Mouse (Mus musculus) B cell, adult 67 days (primary cell): ENCODE data around the gene Hist1h2bm. TPM values are rescaled to one million over a fixed set of nuclear protein-coding genes. Genes with fewer than 3 reads are reported as not detected.

Source experiments
- total RNA-seq, 2 experiments: library from RNA; stranded (reverse); gene quantifications; 4 replicates each; pipeline ENCODE4 v1.2.4; 2023

Hist1h2bm gene
- 10 to 100 TPM in 1 of 2 experiments, 1 to 10 TPM in 1; 7.6 to 10.7 TPM for total RNA-seq

GRCm38 (mm10) chr13:21721757-21722372, at the start of gene Hist1h2bm:
TSS of gene Hist1h2bm (plus strand) at chr13:21722044.

GRCm38 (mm10) chr13:21677305-21677704, 44.5 kb upstream of the Hist1h2bm start, which contains the start of gene Olfr1360:
TSS of gene Olfr1360 (minus strand) at chr13:21677405.

GRCm38 (mm10) chr13:21697811-21698210, 24.0 kb upstream of the Hist1h2bm start, which contains the start of gene Olfr1359:
TSS of gene Olfr1359 (plus strand) at chr13:21698111.

GRCm38 (mm10) chr13:21715864-21716539, 5.8 kb upstream of the Hist1h2bm start, which contains the start of the genes Hist1h2bl and Hist1h2ai:
TSS of gene Hist1h2bl (minus strand) at chr13:21716143.
TSS of gene Hist1h2ai (plus strand) at chr13:21716422.

GRCm38 (mm10) chr13:21717397-21718357, 4.2 kb upstream of the Hist1h2bm start, which contains the start of gene Hist1h3h:
TSS of gene Hist1h3h (plus strand) at chr13:21717659.

GRCm38 (mm10) chr13:21734906-21735767, 13.3 kb downstream of the Hist1h2bm start, which contains the start of gene Hist1h4j:
TSS of gene Hist1h4j (plus strand) at chr13:21735064.

GRCm38 (mm10) chr13:21750159-21751017, 28.5 kb downstream of the Hist1h2bm start, which contains the start of gene Hist1h4k:
TSS of gene Hist1h4k (minus strand) at chr13:21750505.

GRCm38 (mm10) chr13:21753524-21754285, 31.9 kb downstream of the Hist1h2bm start, which contains the start of the genes Hist1h2ak and Hist1h2bn:
TSS of gene Hist1h2ak (minus strand) at chr13:21753827.
TSS of gene Hist1h2bn (plus strand) at chr13:21754123.

Other genes starting within 250 kb of the Hist1h2bm start
- gene Zkscan4, start 243.1 kb upstream of the Hist1h2bm start, total RNA-seq = not detected
- not detected for gene Gm10065, start 242.6 kb upstream of the Hist1h2bm start, total RNA-seq
- gene AK157302, start 226.8 kb upstream of the Hist1h2bm start, total RNA-seq = 1 to 10 TPM; 4.8 to 5.0 TPM
- 10 to 100 TPM; 11.7 to 12.4 TPM for gene Gm11273, start 220.6 kb upstream of the Hist1h2bm start, total RNA-seq
- 10 to 100 TPM; 12.2 to 23.2 TPM for gene Zkscan8, start 190.9 kb upstream of the Hist1h2bm start, total RNA-seq
- not detected for gene Olfr1366, start 179.2 kb upstream of the Hist1h2bm start, total RNA-seq
- gene Olfr1535, start 162.2 kb upstream of the Hist1h2bm start, total RNA-seq = not detected
- not detected for gene Olfr1364, start 140.3 kb upstream of the Hist1h2bm start, total RNA-seq
- not detected for gene Olfr1362, start 108.0 kb upstream of the Hist1h2bm start, total RNA-seq
- not detected for gene Olfr11, start 79.5 kb upstream of the Hist1h2bm start, total RNA-seq
- not detected for gene Olfr1361, start 58.7 kb upstream of the Hist1h2bm start, total RNA-seq
- not detected for gene Olfr1360, start 44.6 kb upstream of the Hist1h2bm start, total RNA-seq
- not detected for gene Olfr1359, start 23.9 kb upstream of the Hist1h2bm start, total RNA-seq
- 100 to 1,000 TPM; 101 to 113 TPM for gene Hist1h2bl, start 5.9 kb upstream of the Hist1h2bm start, total RNA-seq
- gene Hist1h2ai, start 5.6 kb upstream of the Hist1h2bm start, total RNA-seq = 100 to 1,000 TPM; 114 to 126 TPM
- gene Hist1h3h, start 4.4 kb upstream of the Hist1h2bm start, total RNA-seq = 100 to 1,000 TPM; 156 to 168 TPM
- 10 to 100 TPM; 18.4 to 18.5 TPM for gene Hist1h4j, start 13.0 kb downstream of the Hist1h2bm start, total RNA-seq
- 100 to 1,000 TPM; 328 to 393 TPM for gene Hist1h4k, start 28.5 kb downstream of the Hist1h2bm start, total RNA-seq
- gene Hist1h2ak, start 31.8 kb downstream of the Hist1h2bm start, total RNA-seq = 10 to 100 TPM; 44.3 to 63.1 TPM
- gene Hist1h2bn, start 32.1 kb downstream of the Hist1h2bm start, total RNA-seq = 100 to 1,000 TPM; 110 to 111 TPM
- gene Hist1h1b, start 58.6 kb downstream of the Hist1h2bm start, total RNA-seq = 10 to 100 TPM; 75.2 to 83.5 TPM
- 100 to 1,000 TPM; 223 to 298 TPM for gene Hist1h3i, start 61.3 kb downstream of the Hist1h2bm start, total RNA-seq
- gene Hist1h2an, start 65.2 kb downstream of the Hist1h2bm start, total RNA-seq = 10 to 100 TPM; 41.7 to 54.0 TPM
- 10 to 100 TPM; 52.4 to 61.6 TPM for gene Hist1h2bp, start 65.4 kb downstream of the Hist1h2bm start, total RNA-seq
- 100 to 1,000 TPM; 251 to 269 TPM for gene Hist1h2bq, start 88.2 kb downstream of the Hist1h2bm start, total RNA-seq
- 100 to 1,000 TPM; 319 to 332 TPM for gene Hist1h2ao, start 88.4 kb downstream of the Hist1h2bm start, total RNA-seq
- 100 to 1,000 TPM; 475 to 486 TPM for gene Hist1h4m, start 89.7 kb downstream of the Hist1h2bm start, total RNA-seq
- 100 to 1,000 TPM in 1 of 2 experiments, 10 to 100 TPM in 1; 62.8 to 128 TPM for gene Hist1h4n, start 110.2 kb downstream of the Hist1h2bm start, total RNA-seq
- gene Hist1h2ap, start 111.5 kb downstream of the Hist1h2bm start, total RNA-seq = 10 to 100 TPM; 73.3 to 83.2 TPM
- gene Hist1h2br, start 111.7 kb downstream of the Hist1h2bm start, total RNA-seq = 100 to 1,000 TPM; 244 to 262 TPM
- gene Zfp184, start 223.1 kb downstream of the Hist1h2bm start, total RNA-seq = 1 to 10 TPM; 1.5 to 2.3 TPM